Mouse (Mus musculus) lung, postnatal 0 days (tissue): ENCODE measurements around the gene Clec4n.

Experiments used
- CTCF ChIP-seq: IDR thresholded peaks from 2 replicates; pipeline ENCODE4 v1.5.1; 2016; ENCODE audit warnings: antibody characterized with exemption, mild to moderate bottlenecking
- EP300 ChIP-seq: IDR thresholded peaks from 2 replicates; pipeline ENCODE4 v1.6.1; 2016; ENCODE audit warnings: antibody characterized with exemption, mild to moderate bottlenecking, control low read depth

- no peak for TF ChIP-seq CTCF
- TF ChIP-seq EP300 = no peak
Observed at GRCm38 (mm10) chr6:123207187-123208076, 22.2 kb upstream of the Clec4n start.
